Mouse (Mus musculus) retina, adult 2 months (tissue): ENCODE data around the gene Hoxd10.

Experiments used
- DNase-seq: peaks from one replicate; pipeline ENCODE4 v3.0.0-alpha.2; 2012; ENCODE audit warnings: low read depth, low spot score

Gene Hoxd10

DNA sequence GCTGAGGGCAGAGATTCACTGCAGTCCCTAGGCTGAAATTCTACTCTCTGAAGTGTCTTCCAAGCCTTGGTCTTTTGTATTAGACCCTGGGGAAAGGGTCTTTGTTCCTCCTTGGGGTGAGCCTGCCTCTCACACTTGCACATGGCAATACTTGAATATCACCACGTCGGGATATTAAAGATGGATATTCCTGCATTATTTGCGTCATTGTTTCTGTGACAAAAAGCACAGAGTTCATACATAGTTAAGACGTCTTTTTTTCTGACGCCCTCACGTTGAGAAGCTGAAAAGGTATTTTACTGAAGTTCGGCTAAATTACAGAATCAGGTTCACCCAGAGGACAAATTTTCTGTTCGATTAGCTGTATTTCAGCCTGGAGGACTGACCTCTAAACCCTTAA is 38.6 kb downstream of the Hoxd10 start:
- DNase-seq = no peak

DNA sequence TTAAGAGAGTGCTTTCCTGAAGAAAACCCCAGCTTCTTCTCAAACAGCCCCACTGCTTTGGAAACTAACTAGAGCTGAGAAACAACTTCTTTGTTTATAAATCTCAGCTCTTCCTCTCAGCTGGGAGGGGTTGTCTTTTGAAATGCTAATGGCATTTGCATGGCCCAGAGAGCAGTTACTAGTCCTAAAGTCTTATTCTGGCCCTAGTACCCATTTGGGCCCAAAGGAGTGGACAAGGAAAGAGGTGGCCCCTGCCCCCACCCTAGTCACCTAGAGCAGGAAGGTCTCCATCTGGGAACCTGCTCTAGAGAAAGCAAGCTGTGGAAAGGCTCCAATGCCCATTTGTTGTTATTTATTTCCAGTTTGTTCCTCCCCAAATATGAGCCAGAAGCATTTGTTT is 39.3 kb downstream of the Hoxd10 start:
- DNase-seq = no peak

DNA sequence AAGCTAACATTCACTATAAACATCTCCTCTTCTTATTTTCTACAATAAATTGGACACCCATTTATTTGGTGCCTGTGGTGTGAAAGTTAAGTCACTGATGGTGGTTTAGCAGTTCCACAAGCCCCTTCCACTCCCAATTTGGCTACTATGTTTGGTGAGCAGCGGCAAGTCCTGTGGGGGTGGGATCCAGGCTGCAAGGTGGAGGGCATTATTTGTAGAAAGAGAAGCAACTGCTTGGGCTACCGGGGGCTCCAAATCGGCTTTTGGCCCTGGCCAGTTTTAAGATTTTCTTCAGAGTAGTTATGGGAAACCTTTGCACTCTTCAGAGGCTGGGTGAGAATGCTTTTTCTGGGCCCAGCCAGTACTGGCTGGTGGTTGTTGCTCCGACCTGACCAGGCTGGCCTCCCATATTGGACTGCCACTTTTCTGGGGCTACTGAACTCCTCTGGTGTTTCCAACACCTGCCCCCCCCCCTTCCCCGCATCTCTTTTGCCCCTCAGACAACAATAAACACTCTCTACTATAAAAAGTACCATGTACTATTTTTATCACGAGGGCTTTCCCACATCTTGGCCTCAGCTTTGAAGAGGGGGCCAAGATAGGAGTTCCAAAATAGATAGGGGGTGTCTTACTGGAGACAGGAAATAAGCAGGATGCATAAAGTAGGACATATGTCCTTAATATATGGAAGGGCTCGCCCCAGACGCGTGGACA is 40.2 kb downstream of the Hoxd10 start:
- no peak for DNase-seq

DNA sequence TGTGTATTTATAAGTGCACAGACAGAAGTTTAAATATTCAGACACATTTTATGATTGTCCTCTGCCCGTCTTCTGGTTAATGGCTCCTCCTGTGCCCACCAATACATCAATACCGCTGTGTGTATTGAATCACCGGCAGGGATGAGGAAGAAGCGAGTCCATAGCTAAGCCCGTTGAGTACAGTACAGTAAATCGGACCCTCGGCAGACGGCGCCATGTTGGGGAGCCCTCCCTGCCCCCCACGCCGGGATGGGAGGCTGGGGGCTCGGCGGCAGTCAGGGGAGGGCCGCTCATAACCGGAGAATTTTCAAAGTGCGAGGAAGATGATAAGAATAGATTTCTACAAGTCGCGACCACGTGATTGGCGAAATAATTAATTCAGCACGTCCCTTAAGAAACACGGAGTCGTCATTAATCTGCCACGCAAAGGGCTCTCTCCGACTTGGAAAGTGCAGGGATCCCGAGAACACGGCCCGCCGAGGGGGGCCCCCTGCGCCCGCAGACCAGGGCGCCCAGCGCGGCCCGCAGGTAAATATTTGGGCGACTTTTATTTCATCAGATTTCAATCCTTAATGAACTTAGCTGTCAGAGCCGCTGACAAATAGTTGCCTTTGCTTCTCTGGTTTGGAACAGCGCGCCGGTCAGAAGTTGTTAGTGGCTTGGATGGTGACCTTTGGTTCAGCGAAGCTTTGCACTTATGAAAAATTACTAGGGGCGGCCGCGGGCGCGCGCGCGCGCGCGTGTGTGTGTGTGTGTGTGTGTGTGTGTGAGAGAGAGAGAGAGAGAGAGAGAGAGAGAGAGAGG is 41.0 kb downstream of the Hoxd10 start:
- no peak for DNase-seq

DNA sequence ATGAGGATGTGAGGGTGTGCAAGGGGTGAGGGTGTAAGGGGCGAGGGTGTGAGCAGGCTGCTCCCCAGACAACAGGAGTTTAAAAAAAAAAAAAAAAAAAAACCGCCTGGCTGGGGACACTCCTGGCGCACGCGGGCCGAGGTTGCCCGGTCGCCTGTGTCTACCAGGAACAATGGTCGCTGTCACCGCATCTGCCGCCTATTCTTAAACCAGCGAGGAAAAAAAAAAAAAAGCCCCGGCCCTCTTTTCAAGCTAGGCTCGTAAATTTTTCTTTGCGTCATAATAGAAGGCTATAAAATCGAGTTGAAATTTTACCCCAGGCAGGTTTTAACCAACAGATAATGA is 41.6 kb downstream of the Hoxd10 start:
- no peak for DNase-seq

DNA sequence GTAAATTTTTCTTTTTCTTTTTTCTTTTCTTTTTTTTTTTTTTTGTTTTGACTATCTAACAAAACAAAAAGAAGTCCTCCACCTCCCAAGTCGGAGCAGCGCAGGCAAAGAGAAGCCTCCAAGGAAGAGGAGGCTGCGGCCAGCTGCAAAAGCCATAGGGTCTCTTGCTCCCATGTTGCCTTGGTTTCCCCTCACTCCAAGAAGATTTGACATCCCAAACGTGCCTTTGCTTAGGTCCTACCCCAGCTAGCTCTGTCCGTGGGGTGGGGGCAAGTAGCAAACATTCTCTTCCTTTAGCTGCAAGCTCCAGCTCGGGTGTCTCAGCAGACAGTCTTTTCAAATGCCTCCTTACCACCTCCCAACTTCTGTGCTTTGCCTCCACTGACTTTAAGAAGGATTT is 42.0 kb downstream of the Hoxd10 start:
- no peak for DNase-seq

DNA sequence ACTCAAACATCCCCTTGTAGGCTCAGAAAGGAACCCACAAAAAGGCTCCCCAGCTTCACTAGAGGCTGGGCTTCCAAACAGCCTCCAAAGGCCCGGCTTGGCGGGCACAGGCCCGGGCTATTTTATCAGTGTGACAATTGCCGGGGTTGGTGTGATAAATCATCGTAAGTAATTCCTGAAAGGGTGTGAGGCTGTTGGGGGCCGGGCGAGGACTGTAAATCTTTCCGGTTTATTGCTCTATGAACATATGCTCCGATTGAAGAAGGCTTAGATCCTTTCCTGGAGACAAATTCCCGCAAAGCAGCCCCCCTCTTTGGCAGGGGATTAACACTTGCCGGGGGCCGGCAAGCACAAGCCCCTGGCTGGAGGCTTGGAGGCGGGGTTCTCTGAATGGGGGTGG is 42.7 kb downstream of the Hoxd10 start:
- DNase-seq = no peak

DNA sequence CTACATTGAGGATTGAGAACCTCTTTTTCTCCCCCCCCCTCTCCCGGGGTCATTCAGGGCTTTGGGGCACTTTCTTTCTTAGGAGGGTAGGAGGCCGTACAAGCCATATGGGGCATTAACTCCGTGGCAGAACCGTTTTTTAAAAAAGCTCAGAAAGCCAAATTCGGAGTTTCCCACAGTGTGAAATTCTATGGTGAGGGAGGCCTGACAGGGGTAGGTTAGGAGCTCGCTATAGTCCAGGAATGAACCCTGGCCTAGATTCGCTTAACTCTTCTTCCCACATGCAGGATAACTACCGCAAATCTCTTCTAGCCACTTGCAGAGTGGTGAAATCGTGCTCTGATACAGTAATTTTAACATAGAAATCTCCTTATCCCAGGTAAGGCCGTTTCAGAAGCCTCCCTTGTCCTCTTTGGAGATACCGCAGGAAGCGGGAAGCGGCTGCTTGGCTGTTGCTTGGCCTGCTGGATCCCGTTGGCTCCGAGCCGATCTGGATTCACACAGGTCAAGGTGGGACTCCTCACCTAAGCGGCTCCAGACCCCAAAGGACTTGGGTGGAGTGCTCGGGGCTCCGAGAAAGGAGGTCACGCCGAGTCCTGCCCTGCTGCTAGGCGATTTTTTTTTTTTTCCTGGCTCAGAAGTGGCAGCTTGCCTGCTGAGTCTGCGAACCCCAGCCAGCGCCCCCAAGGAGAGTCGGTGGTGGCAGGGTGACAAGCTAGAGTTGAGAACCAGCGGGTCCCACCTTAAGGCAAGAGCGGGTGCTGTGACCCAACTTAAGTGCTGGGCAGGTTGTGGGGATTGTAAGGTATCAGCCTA is 43.5 kb downstream of the Hoxd10 start:
- DNase-seq = no peak

DNA sequence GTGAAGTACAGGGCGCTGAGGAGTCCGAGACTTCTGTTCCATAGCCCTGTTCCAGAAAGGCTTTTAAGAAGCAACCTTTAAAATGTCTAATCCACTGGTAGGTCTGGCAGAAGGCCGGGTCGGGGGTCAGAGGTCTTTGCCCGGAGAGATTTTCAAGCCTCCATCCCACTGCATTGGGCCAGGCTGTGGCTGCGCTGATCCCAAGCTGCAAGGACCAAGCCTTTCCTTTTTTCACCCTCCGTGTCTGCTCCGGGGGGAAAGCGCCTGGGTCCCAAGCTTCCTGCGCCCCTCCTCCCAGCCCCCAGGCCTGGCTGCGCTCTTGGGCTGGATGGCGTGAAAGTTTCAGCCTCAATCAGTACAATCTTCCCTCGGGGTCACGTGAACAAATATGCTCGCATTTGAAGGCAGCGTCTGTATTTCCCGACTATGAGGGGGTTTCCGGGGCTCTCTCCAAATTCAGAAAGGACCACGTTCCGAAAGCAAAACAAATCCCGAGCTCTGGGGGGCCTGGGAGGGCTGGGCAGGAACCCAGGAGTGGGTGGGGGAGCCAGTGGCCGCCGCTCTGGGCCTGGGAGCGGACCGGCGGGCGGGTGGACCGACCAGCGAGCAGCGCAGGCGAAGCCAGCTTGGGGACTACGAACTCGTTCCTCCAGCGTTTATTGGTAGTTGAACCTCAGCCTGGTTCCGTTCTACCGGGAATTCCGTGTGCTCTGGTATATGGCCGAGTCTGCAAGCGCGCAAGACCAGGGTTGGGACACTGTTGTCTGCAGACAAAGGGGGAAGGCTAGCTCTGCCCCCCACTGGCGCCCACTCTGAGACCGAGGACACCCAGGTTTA is 44.3 kb downstream of the Hoxd10 start:
- DNase-seq = no peak

DNA sequence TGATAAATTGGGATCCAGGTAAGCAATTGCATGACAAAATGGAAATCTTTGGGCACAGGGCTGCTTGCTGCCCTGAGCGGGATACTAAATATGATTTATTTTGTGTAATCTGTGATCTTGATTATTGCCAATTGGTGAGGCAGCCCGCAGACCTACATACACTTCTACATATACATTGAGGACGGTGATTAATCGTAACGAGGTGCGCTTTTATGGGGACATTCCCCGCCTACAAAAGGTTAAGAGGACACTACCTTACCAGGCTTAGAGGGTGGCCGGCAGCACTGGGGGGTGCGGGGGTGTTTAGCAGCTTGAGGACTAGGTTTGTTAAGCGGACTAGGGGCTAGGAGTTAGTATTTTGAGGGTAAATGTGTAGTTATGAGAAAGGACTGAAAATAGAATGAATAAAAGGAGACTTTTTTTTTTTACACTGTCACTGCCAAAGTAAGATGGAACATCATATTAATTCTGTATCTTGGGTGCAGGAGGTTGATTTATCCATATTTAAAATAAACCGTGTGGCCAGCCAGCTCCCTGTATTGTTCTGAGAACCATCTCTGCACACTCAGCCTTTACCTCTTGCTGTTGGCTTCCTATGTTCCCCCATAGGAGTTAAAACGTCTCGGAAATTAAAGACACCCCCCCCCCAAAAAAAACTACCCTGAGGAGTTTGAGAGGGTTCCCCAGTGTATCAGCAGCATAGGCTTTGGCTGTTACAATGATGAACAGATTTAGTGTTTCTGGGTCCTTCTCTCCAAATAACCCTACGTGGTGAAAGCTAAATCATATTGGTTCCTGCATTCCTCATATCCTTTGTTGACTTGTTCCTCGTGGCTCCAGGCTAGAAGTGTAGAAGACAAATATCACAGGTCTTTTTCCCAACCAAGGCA is 45.2 kb downstream of the Hoxd10 start:
- DNase-seq = no peak

DNA sequence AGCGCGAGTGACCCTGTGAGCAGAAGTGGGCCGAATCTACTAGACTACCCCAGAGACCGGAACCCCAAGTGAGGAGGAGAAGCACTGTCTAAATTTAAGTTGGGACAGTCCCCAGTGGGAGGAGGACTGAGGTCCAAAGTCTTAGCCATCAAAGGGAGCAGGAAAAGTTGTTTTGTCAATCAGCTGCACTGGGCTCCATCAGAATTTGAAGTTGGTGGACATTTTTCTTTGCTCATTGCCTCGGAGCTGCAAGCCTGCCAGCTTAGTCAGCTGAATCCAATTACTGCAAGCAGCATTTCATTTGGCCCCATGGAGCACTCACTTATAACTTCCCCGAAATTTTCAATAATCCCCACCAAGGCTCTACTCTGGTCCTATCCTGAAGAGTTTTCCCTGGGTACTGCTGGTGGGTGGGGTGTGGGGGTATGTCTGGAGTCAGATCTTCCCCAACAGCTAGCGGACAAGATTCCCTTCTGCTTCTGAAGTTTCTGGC is 45.9 kb downstream of the Hoxd10 start:
- no peak for DNase-seq

DNA sequence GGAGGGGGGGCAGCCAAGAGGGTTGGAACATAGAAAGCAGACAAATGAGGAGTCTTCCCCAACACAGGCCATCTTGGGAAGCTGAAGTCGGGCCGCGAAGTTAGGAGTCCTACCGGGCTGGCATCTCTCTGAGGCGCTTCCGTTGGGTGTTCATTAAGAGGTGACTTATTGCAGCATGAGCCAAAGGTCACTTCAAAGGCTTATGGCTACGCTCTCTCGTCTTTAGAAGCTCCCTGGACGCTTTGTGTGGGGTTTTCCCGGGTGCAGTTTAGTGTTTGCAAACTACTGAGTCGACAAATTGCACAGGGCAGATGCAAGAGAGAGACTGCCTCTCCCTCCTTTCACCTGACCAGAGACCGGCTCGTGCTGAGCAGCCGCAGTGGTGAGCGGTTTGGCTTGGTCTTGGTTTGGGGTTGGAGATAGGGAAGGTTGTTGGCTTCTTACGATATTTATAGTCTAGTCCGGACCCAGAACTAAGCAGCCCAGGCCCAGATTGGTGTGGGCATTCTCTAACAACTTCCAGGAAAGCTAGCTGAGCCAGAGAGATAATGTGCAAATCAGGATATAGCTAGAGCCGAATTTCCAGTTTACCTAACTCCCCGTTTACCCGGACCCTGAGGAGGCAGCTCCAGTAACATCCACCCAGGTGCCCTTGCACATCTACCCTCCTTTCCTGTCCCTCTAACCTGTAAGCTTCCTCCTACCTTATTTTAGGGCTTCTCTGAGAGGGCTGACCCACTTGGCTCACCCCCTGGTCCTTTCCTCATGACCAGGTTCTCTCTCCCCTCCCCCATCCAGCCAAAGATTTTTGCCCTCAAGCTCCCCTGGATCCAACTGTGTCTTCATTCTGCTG is 47.1 kb downstream of the Hoxd10 start:
- no peak for DNase-seq

DNA sequence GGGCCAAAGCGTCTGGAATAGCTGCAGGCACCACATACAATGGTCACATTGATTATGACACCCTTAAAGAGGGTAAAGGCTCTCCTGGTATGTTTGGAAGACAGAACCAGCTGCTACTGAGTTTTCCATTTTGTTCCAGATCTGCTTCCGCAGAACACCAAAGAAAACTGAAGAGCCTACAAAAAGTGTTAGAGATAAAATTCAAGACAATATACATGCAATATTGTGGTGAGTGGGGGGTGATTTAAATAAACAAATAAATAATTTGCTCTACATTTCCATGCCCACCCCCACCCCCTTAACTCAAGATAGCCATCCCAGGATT is 47.7 kb downstream of the Hoxd10 start:
- no peak for DNase-seq

DNA sequence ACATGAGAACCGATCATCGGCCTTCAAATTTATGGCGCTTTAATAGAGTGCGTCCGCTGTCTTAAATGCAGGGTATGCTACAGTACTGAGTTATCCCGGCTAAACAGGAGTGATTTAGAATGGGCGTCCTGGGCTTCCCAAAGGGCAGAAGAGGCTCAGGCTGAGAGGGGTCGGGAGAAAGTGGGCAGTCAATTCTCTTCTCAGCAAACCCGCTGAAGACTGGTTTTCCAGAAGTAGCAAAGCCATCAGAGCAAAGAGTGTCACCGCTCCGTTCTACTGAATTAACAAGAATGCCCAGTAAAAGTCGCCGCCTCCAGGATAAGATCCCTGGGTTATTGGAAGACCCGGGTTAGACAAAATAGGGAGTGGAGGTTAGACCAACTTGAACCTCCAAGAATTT is 48.1 kb downstream of the Hoxd10 start:
- DNase-seq = no peak

DNA sequence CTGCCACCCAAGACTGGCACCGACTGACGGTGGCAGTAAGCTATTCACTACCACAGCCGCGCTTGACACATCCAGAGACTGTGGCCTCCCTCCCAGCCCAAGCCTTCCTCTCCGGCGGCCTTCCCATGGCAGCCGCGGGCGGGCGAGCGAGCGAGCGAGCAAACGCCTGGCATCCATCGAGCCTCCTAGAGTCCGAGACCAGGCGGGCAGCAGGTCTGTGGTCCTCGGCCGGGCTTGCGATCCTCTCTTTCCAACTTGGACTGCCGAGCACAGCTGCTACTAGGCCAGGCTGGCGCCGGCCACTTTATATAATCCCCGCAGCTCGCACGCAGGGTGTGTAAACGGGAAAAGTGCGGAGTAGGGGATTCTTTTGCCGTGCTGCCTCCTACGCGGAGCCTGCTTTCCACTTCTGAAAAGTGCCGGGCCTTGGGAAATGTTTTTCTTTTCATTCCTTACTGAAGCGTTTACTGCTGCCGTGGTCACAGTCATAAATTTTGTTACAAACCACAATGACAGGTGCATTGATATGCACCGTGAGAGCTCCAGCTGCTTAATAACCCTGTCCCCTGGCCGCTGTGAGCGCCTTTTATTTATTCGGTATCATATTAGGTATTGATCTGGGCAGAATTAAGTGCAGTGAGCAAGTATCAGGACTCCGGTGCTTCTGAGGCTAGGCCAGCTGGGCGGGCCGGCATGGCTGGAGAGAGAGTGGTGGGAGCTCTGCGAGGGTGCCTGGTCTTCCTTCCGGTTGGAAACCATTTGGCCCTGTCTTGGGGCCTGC is 48.8 kb downstream of the Hoxd10 start:
- DNase-seq = no peak

DNA sequence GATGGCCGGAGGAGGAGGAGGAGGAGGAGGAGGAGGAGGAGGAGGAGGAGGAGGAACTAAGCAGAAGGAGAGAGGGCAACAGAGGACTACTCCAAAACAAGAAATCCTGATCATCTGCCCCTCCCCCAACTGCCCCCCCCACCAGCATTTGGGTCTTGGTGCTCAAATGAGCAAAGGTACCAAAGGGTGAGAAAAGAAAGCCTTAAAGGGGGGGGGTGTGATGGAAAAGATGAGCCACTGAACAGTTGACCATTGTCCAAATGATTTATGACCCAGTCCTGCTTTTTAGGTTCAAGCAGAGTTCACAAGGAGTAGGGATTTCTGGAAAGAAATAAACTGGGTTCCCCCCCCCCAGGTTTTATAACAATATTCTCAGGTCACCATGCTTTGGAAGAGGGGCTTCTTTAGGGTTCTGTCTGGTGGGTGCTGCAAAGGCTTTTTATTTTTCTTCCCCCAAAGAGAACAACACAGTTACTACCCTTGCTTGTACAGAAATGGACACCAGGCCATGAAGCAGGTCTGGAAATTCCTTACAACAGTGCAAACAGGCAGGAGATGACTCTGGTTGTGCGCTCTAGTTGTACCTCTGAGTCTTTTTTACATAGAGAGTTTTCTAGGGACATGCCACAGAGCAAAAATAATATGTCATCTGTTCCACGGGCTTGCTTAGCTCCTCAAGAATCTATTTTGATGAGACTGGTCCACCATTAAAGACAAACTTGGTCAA is 49.7 kb downstream of the Hoxd10 start:
- DNase-seq = no peak

DNA sequence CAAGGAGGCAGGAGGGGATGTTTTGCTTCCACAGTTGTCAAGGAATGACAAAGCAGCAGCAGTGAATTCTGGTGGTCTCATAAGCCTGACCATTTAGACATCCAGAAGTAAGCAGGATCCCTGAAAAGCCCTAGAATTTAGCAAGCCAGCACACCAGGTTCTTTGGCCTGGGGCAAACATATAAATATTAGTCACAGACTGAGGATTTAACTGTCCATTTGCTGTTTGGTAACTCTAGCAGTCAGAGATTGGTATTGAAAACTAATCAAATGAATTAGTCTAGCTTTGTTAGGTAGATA is 50.2 kb downstream of the Hoxd10 start:
- no peak for DNase-seq
